Comparison of ENCODE assay signal across 12 mouse cellular contexts in the genomic region with DNA sequence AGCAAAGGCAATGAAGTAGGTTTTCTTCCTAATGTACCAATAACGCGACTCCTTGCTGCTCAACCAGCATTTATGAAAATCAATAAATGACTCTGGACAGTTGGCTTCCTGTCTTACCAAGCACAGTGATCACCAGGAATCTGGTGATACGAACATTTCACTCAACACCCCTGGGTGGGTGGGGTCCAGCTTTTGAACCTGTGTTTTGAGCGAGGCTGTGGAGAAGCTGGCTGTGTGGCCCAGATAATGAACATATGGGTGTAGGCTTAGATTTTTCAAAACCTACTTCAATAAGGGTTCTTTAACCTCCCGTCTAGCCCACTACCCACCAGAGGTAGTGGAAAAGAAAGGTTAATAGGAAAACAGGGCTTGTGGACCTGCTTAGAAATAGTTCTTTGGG.
"Had no signal": no experiment of that assay in that cellular context is flagged by ENCODE, and none has a peak within 500 bp of the region (broad histone marks: within the 10 kb centered on the region; RNA-seq: fewer than 3 reads in every experiment).

No protein-coding gene starts in this region.

- H3K4me3 ChIP-seq: limb, embryonic 13.5 days; midbrain, embryonic 12.5 days; neural tube, embryonic 13.5 days had no signal

- H3K9ac ChIP-seq: limb, embryonic 13.5 days; midbrain, embryonic 12.5 days; neural tube, embryonic 13.5 days had no signal

- DNase-seq: kidney, adult 8-10 months; kidney, postnatal 36 days; layer of hippocampus, adult 9-11 months; left cerebral cortex, postnatal 4 days; lung, adult 18-20 months; right cerebral cortex, postnatal 14 days; thymus, postnatal 36 days had no signal

- H3K27ac ChIP-seq: kidney, postnatal 0 days; limb, embryonic 13.5 days; midbrain, embryonic 12.5 days; neural tube, embryonic 13.5 days had no signal

- H3K4me2 ChIP-seq: limb, embryonic 13.5 days; midbrain, embryonic 12.5 days; neural tube, embryonic 13.5 days had no signal

- ATAC-seq: midbrain, embryonic 16.5 days had no signal

- H3K27me3 ChIP-seq: limb, embryonic 13.5 days; neural tube, embryonic 13.5 days had no signal

- H3K36me3 ChIP-seq: limb, embryonic 13.5 days; midbrain, embryonic 12.5 days; neural tube, embryonic 13.5 days had no signal

- H3K9me3 ChIP-seq: limb, embryonic 13.5 days; midbrain, embryonic 12.5 days had no signal
